Mouse (Mus musculus) liver, embryonic 13.5 days (tissue): ENCODE measurements at regions not wholly inside any gene's neighbourhood (a gene's known extent, or its start where the extent isn't known, plus 50 kb on each side); places are given as distances from the start of the nearest gene placed in this dataset.

ENCODE experiments used
- ATAC-seq: fragments of 200-750 bp; cut with Nextera tagmentation; 2 replicates; pipeline ENCODE4 v1.8.0; 2017; ENCODE audit warnings: low read depth, mild to moderate bottlenecking, moderate number of reproducible peaks, moderate library complexity
- DNase-seq: peaks from one replicate; pipeline ENCODE4 v3.0.0; 2022
- H3K27ac ChIP-seq: fragments of 300-500 bp; sonication (generic); 2 replicates; pipeline ENCODE4 v1.5.1; 2015; ENCODE audit warnings: moderate library complexity, mild to moderate bottlenecking, inconsistent platforms
- H3K27me3 ChIP-seq: fragments of 300-500 bp; sonication (generic); 2 replicates; pipeline ENCODE4 v1.6.1; 2015; ENCODE audit warnings: mild to moderate bottlenecking, inconsistent platforms
- H3K36me3 ChIP-seq: fragments of 300-500 bp; sonication (generic); 2 replicates; pipeline ENCODE4 v1.6.1; 2015; ENCODE audit warnings: mild to moderate bottlenecking, inconsistent platforms
- H3K4me1 ChIP-seq: fragments of 300-500 bp; sonication (generic); replicated peaks from 2 replicates; pipeline ENCODE4 v1.6.1; 2015; ENCODE audit warnings: inconsistent platforms
- H3K4me2 ChIP-seq: fragments of 300-500 bp; sonication (generic); 2 replicates; pipeline ENCODE4 v1.6.1; 2015; ENCODE audit warnings: inconsistent platforms, mild to moderate bottlenecking, moderate library complexity
- H3K4me3 ChIP-seq: fragments of 300-500 bp; sonication (generic); replicated peaks from 2 replicates; pipeline ENCODE4 v1.5.1; 2015; ENCODE audit warnings: mild to moderate bottlenecking, inconsistent platforms
- H3K9ac ChIP-seq: fragments of 300-500 bp; sonication (generic); 2 replicates; pipeline ENCODE4 v1.6.1; 2015; ENCODE audit warnings: mild to moderate bottlenecking, inconsistent platforms
- H3K9me3 ChIP-seq: fragments of 300-500 bp; sonication (generic); replicated peaks from 2 replicates; pipeline ENCODE4 v1.6.1; 2016; ENCODE audit warnings: inconsistent platforms
- WGBS: fragments of 180-500 bp; shearing (Covaris S2); methylation state at CpG from one replicate; pipeline ENCODE4 v1.1.7; 2015; ENCODE audit not compliant: insufficient replicate concordance; 5-methylcytosine and 5-hydroxymethylcytosine counted together

DNA sequence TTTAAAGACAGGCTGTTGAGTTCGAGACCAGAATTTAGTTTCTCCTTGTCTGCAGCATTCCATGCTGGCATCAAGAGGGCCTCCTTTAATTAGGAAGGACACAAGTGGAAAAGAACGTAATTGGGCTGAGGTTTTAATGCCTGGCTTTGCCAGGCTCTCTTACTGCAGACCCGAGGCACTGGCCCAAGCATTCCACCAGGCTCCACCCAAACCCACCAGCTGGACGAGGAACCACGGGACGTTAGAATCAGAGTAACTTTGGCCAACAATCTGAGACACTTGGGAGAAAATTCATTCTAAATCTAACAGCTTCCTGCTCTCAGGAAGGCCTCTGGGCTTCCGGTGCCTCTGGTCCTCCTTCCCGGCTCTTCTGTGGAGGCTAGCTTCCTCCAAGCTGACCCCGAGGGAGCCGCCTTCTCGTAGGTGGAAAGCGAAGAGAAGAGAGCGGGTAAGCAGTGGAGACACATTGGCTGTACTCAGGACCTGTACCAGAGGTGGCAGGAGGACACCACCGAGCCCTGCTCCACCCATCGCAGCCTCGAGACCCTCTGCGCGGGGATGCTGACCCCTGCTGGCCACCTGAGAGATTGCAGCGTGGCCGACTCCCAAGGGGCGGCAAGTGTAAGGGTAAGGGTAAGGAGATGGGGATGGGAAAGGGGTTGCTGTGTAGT is 105.5 kb downstream of the Tmem17 start:
- Histone ChIP-seq H3K4me1 (no peaks in the 10 kb centered on the region), H3K27ac (no peak overlapping the region), H3K9me3 (no peaks in the 10 kb centered on the region), H3K27me3 (no peaks in the 10 kb centered on the region), H3K9ac (peak overlapping the region; percentile 20; the same call in 1 of the 2 replicates), H3K36me3 (no peaks in the 10 kb centered on the region), H3K4me2 (peak overlapping the region; percentile 54), H3K4me3 (peak overlapping the region; percentile 35)
- ATAC-seq (peak; percentile 65; the same call in 1 of the 2 replicates), DNase-seq (peak; percentile 49)
- 9% methylated on average over 21 of the region's 21 CpGs for WGBS

GRCm38 (mm10) chr11:22620912-22621705 is 109.2 kb downstream of the Tmem17 start:
- Histone ChIP-seq H3K27ac (no peak overlapping the region), H3K4me2 (no peak overlapping the region), H3K9me3 (no peaks in the 10 kb centered on the region), H3K9ac (no peak overlapping the region), H3K4me1 (no peaks in the 10 kb centered on the region), H3K27me3 (no peaks in the 10 kb centered on the region), H3K36me3 (no peaks in the 10 kb centered on the region), H3K4me3 (no peak overlapping the region)
- 61% methylated on average over 8 of the region's 8 CpGs for WGBS
- ATAC-seq: no peak
- DNase-seq: no peak

DNA sequence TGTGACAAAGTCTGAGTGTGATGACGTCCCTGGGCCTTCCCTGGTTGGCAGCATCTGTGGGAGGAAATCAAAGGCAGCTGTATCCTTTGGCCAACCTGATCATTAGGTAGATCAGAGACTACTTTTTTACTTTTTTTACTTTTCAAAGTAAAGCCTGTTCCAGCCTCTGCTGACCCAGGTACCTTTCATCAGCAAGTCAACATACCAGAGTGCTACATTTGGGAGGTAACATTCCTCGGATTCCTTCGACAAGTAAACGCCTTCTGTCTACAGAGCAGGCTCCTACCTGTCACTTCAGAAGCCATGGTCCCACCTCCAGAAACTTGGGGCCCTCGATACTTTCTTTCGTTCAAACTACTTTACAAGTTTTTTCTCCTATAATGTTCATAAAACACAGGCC is 110.0 kb downstream of the Tmem17 start:
- no peaks in the 10 kb centered on the region for H3K36me3 ChIP-seq
- H3K4me1 ChIP-seq: no peaks in the 10 kb centered on the region
- no peak for DNase-seq
- 57% methylated on average over 6 of the region's 6 CpGs for WGBS
- no peak overlapping the region for H3K4me2 ChIP-seq
- no peaks in the 10 kb centered on the region for H3K27me3 ChIP-seq
- no peaks in the 10 kb centered on the region for H3K9me3 ChIP-seq
- no peak for ATAC-seq
- H3K4me3 ChIP-seq: no peak overlapping the region
- no peak overlapping the region for H3K9ac ChIP-seq
- no peak overlapping the region for H3K27ac ChIP-seq

DNA sequence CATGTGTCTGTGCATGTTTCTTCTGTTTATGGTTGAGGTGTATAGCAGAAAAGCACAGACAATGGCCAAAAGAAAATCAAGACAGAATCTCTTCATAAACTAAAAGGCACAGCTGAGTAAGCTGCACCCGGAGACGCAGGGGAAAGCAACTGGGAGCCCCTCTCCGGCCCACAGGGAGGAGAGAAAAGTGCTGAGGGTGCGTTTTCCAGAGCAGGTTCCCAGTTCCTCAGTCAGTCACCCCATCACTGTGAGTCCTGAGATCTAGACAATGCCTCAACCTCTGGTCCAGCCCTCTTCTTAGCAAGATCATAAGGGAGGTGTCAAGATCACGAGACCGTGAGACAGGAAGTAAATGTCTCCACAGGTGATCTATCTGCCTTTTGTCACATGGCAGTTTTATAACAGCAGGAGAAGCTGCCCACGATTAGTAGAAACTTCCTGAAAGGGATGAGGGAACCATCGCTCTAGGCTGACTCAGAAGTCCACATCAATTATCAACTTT is 110.7 kb downstream of the Tmem17 start:
- ATAC-seq (no peak), DNase-seq (no peak)
- no peak overlapping the region for H3K4me2 ChIP-seq
- no peaks in the 10 kb centered on the region for H3K27me3 ChIP-seq
- no peaks in the 10 kb centered on the region for H3K9me3 ChIP-seq
- H3K4me1 ChIP-seq: no peaks in the 10 kb centered on the region
- H3K36me3 ChIP-seq: no peaks in the 10 kb centered on the region
- H3K4me3 ChIP-seq: no peak overlapping the region
- H3K9ac ChIP-seq: no peak overlapping the region
- 40% methylated on average over 8 of the region's 8 CpGs for WGBS
- no peak overlapping the region for H3K27ac ChIP-seq

DNA sequence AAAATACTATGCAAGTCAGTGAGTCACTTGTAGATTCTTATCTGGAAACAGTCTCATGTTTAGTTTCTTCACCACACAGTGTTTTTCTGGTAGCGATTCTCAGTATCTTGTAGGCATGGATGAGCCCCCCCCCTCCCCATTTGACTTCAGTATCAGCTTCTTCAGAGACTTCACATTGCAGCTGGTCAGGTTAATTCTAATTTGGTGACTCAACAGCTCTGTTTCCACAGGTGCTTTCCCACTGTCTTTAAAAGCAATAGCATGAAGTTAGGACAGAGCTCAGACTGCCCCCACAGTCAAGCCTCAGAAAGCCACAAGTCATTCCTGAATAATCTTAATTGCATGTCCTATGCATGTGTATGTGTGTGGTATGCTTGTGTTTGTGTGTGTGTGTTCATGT is 114.5 kb downstream of the Tmem17 start:
- WGBS: 56% methylated on average over 1 of the region's 1 CpGs
- ATAC-seq (no peak), DNase-seq (no peak)
- Histone ChIP-seq H3K9ac (no peak overlapping the region), H3K27me3 (no peaks in the 10 kb centered on the region), H3K36me3 (no peaks in the 10 kb centered on the region), H3K27ac (no peak overlapping the region), H3K9me3 (no peaks in the 10 kb centered on the region), H3K4me2 (no peak overlapping the region), H3K4me3 (no peak overlapping the region), H3K4me1 (peaks cover 8% of the 10 kb centered on the region)

GRCm38 (mm10) chr11:22628497-22628896 is 116.6 kb downstream of the Tmem17 start:
- DNase-seq (no peak), ATAC-seq (no peak)
- no peak overlapping the region for H3K9ac ChIP-seq
- no peaks in the 10 kb centered on the region for H3K36me3 ChIP-seq
- H3K4me2 ChIP-seq: no peak overlapping the region
- no peaks in the 10 kb centered on the region for H3K9me3 ChIP-seq
- no peaks in the 10 kb centered on the region for H3K27me3 ChIP-seq
- H3K27ac ChIP-seq: no peak overlapping the region
- WGBS: 73% methylated on average over 5 of the region's 5 CpGs
- no peak overlapping the region for H3K4me3 ChIP-seq
- peaks cover 11% of the 10 kb centered on the region for H3K4me1 ChIP-seq

DNA sequence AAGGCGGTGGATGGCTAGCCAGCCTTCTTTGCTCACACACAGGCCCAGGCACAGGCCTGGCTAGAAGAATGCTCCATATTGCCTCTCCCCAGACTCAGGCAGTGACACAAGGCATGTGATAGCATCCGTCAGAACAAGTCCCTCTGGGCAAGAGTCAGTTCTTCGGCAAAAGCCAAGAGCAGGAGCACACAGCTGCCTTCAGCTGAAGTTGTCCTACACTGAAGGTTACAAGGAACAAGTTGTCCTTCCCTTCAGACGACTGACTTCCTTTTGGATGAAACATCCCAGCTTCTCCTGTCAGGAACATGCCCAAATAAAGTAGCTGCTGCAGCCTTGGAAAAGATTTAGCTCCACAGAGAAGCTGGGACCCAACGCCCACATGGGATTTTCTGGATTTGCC is 117.1 kb downstream of the Tmem17 start:
- no peak overlapping the region for H3K4me3 ChIP-seq
- H3K36me3 ChIP-seq: no peaks in the 10 kb centered on the region
- H3K27ac ChIP-seq: no peak overlapping the region
- no peaks in the 10 kb centered on the region for H3K9me3 ChIP-seq
- no peak overlapping the region for H3K9ac ChIP-seq
- WGBS: 65% methylated on average over 5 of the region's 5 CpGs
- peaks cover 11% of the 10 kb centered on the region for H3K4me1 ChIP-seq
- ATAC-seq: no peak
- H3K27me3 ChIP-seq: no peaks in the 10 kb centered on the region
- H3K4me2 ChIP-seq: no peak overlapping the region
- DNase-seq: no peak

DNA sequence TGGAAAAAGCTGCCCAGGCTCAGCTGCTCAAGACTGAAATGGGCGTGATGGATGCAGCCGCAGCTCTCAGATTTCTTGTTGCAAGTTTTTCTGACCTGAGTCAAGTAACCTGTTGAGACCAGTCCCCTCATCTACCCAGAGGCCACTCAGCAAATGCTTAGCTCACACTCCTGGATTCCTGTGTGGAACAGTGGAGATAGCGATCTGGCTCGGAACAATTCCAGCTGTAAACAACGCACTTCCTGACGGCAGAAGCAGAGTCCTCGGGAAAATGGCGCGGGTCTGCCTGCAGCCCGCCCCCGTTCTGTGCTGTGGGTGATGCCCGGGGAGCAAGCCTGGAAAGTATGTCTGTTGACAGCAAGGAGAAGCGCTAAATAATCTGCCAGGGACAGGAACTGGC is 117.7 kb downstream of the Tmem17 start:
- Histone ChIP-seq H3K9me3 (no peaks in the 10 kb centered on the region), H3K36me3 (no peaks in the 10 kb centered on the region), H3K9ac (peak overlapping the region; percentile 10; the same call in 1 of the 2 replicates), H3K4me3 (no peak overlapping the region; the same call in 1 of the 2 replicates), H3K4me1 (peaks cover 11% of the 10 kb centered on the region), H3K4me2 (peak overlapping the region; percentile 43), H3K27me3 (no peaks in the 10 kb centered on the region), H3K27ac (no peak overlapping the region)
- WGBS: 13% methylated on average over 13 of the region's 13 CpGs
- no peak for ATAC-seq
- DNase-seq: no peak

DNA sequence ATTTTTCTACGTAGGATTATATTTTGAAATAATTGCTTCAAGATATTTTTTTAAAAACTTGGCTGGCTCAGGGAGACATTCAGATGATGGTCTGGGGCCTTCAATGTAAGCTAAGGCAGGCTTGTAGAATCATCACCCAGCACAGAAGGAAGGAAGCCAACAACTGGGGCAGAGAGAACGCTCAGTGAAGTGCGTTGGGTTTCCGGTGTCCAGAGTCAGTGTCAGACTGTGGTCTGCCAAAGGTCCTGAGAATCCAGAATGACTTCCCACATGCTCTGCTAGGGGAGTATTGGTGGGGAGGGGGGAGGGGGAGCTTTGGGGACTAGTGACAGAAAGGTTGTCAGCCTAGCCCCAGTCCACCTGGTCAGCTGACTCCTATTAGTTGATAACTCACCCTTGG is 118.1 kb downstream of the Tmem17 start:
- Histone ChIP-seq H3K4me1 (peaks cover 11% of the 10 kb centered on the region), H3K36me3 (no peaks in the 10 kb centered on the region), H3K9me3 (no peaks in the 10 kb centered on the region), H3K4me3 (no peak overlapping the region; the same call in 1 of the 2 replicates), H3K9ac (no peak overlapping the region), H3K4me2 (peak overlapping the region; percentile 43), H3K27ac (no peak overlapping the region), H3K27me3 (no peaks in the 10 kb centered on the region)
- WGBS: 21% methylated on average over 4 of the region's 4 CpGs
- DNase-seq (no peak), ATAC-seq (no peak)

- DNase-seq (no peak), ATAC-seq (no peak)
- no peaks in the 10 kb centered on the region for H3K27me3 ChIP-seq
- H3K9ac ChIP-seq: no peak overlapping the region
- H3K27ac ChIP-seq: no peak overlapping the region
- WGBS: 65% methylated on average over 5 of the region's 5 CpGs
- H3K9me3 ChIP-seq: no peaks in the 10 kb centered on the region
- no peaks in the 10 kb centered on the region for H3K36me3 ChIP-seq
- H3K4me2 ChIP-seq: no peak overlapping the region
- H3K4me1 ChIP-seq: peaks cover 11% of the 10 kb centered on the region
- no peak overlapping the region for H3K4me3 ChIP-seq
Measured at GRCm38 (mm10) chr11:22630982-22631381, 119.1 kb downstream of the Tmem17 start.

DNA sequence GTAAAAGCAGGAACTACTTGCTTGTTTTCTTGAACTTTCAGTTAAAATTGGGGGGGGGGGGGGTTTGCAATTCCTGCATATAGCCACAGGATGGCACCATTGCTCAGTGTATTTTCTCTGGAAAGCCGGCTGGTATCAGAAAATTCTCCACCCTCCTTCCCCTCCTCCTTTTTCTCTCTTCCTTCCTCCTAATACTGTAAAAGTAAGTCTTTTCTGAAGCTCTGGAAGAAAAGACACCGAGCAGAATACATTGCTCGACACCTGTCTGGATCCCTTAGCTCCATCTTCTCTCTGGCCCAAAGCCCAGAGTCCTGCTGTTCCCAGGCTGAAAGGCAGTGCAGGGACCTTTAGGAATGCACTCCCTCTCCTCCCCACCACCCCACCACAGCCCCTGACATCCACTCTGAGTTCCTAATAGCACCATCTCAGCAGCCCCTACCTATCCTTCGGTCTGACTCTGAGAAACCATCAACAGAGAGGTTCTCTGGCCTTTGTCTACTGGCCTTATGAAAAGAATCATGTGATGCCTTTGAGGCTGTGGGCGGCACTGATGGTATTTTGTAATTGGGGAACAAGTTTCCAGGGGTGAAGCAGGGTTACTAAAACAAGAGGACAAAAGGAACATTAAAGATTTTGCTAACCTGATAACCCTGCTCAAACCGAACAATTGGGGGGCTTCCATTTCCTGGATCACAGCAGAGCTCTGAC is 119.9 kb downstream of the Tmem17 start:
- no peak overlapping the region for H3K27ac ChIP-seq
- H3K4me3 ChIP-seq: no peak overlapping the region

More for the DNA sequence above, 119.9 kb downstream of the Tmem17 start:
- H3K9me3 ChIP-seq: no peaks in the 10 kb centered on the region
- no peak for ATAC-seq
- H3K27me3 ChIP-seq: no peaks in the 10 kb centered on the region
- DNase-seq: no peak
- H3K36me3 ChIP-seq: no peaks in the 10 kb centered on the region
- peaks cover 11% of the 10 kb centered on the region for H3K4me1 ChIP-seq
- no peak overlapping the region for H3K4me2 ChIP-seq
- WGBS: 12% methylated on average over 6 of the region's 6 CpGs
- no peak overlapping the region for H3K9ac ChIP-seq
